Mouse (Mus musculus) MEL (cell line): ENCODE results near the gene Ptpre.

ENCODE experiments used
- BHLHE40 ChIP-seq: IDR thresholded peaks from 2 replicates; pipeline ENCODE4 v1.6.1; 2012; ENCODE audit warnings: low read depth, mild to moderate bottlenecking, inconsistent platforms, low read length, improper control_type of control experiment, borderline replicate concordance
- CTCF ChIP-seq, 3 experiments: IDR thresholded peaks in 2 of 3; conservative IDR thresholded peaks in 1 of 3; 2 replicates each; pipeline ENCODE4 v1.5.1; 2011 to 2012; ENCODE audit warnings: low read length in 3 of 3, low read depth in 2 of 3, mild to moderate bottlenecking in 2 of 3, improper control_type of control experiment in 1 of 3, inconsistent platforms in 1 of 3, mixed read lengths in 1 of 3, moderate library complexity in 1 of 3; ENCODE audit not compliant: control insufficient read depth in 1 of 3, insufficient read depth in 1 of 3, poor library complexity in 1 of 3, severe bottlenecking in 1 of 3
- HCFC1 ChIP-seq: IDR thresholded peaks from 2 replicates; pipeline ENCODE4 v1.6.1; 2012; ENCODE audit warnings: low read depth, mild to moderate bottlenecking, inconsistent platforms, low read length, improper control_type of control experiment, moderate library complexity
- MAFK ChIP-seq: IDR thresholded peaks from 2 replicates; pipeline ENCODE4 v1.6.1; 2011; ENCODE audit warnings: low read depth, mild to moderate bottlenecking, low read length, improper control_type of control experiment, borderline replicate concordance
- MEF2A ChIP-seq: IDR thresholded peaks from 2 replicates; pipeline ENCODE4 v1.6.1; 2014; ENCODE audit warnings: low read depth, mild to moderate bottlenecking, inconsistent platforms, low read length, improper control_type of control experiment; ENCODE audit not compliant: poor library complexity, insufficient replicate concordance, severe bottlenecking; ENCODE audit errors: extremely low read depth
- POLR2A ChIP-seq, 2 experiments: IDR thresholded peaks; 2 replicates each; pipeline ENCODE4 v1.6.1; 2011 to 2012; ENCODE audit warnings: low read length in 2 of 2, mild to moderate bottlenecking in 2 of 2, control low read depth in 1 of 2, improper control_type of control experiment in 1 of 2, low read depth in 1 of 2, moderate library complexity in 1 of 2; ENCODE audit not compliant: control insufficient read depth in 1 of 2, insufficient read depth in 1 of 2, poor library complexity in 1 of 2
- SMC3 ChIP-seq: IDR thresholded peaks from 2 replicates; pipeline ENCODE4 v1.6.1; 2011; ENCODE audit warnings: low read depth, low read length, improper control_type of control experiment
- ZMIZ1 ChIP-seq: IDR thresholded peaks from 2 replicates; pipeline ENCODE4 v1.6.1; 2012; ENCODE audit warnings: low read depth, mild to moderate bottlenecking, inconsistent platforms, low read length, improper control_type of control experiment, moderate library complexity

DNA sequence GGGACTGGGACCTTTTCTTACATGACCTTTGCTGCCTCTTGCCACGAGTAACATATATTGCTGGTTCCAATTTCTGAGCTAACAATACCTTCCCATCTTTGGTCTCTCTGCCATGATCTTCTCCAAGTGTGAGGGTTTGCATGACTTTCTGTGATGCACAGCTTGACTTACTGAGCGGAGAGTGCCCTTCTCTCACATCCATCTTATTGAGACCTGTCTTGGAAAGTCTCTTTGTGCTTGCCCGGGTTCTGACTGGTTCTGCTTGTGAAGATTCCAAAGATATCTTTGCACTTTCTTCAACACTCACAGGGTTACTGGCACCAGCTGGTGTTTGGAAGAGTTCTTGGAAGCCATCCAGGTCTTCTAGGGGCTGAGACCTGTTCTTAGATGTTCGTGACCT is 158.8 kb downstream of the Ptpre start:
- TF ChIP-seq POLR2A (IDR thresholded peaks at IDR 0.05; ENCODE audit: control insufficient read depth in 1 of 2, insufficient read depth in 1 of 2, low read depth in 1 of 2, low read length in 2 of 2, poor library complexity in 1 of 2) (no peak), CTCF (IDR thresholded peaks at IDR 0.05 in 2 of 3, conservative IDR thresholded peaks at IDR 0.05 in 1 of 3; ENCODE audit: control insufficient read depth in 1 of 3, insufficient read depth in 1 of 3, low read depth in 2 of 3, low read length in 3 of 3, poor library complexity in 1 of 3, severe bottlenecking in 1 of 3) (no peak), ZMIZ1 (no peak), MEF2A (no peak), SMC3 (no peak), BHLHE40 (no peak), HCFC1 (no peak), MAFK (no peak)
